Mouse (Mus musculus): ENCODE measurements at regions not wholly inside any gene's neighbourhood (a gene's known extent, or its start where the extent isn't known, plus 50 kb on each side); places are given as distances from the start of the nearest gene placed in this dataset.

GRCm38 (mm10) chr1:41981545-41981944 is 714.0 kb upstream of the Pou3f3 start:
- intact Hi-C loops (cut with DNase I): no loop called here
- DNase-seq: no peak

GRCm38 (mm10) chr1:42006235-42006634 is 689.3 kb upstream of the Pou3f3 start:
- no peak for DNase-seq
- intact Hi-C loops (cut with DNase I): no loop called here

- intact Hi-C loops (cut with DNase I): no loop called here
- DNase-seq: no peak
Observed at GRCm38 (mm10) chr1:42008046-42008445, 687.5 kb upstream of the Pou3f3 start.

GRCm38 (mm10) chr1:42012911-42013310 is 682.7 kb upstream of the Pou3f3 start:
- DNase-seq: no peak
- intact Hi-C loops (cut with DNase I): no loop called here

GRCm38 (mm10) chr1:42018966-42019365 is 676.6 kb upstream of the Pou3f3 start:
- DNase-seq: no peak
- intact Hi-C loops (cut with DNase I): no loop called here

GRCm38 (mm10) chr1:42025781-42026180 is 669.8 kb upstream of the Pou3f3 start:
- intact Hi-C loops (cut with DNase I): no loop called here
- no peak for DNase-seq

GRCm38 (mm10) chr1:42026423-42026822 is 669.1 kb upstream of the Pou3f3 start:
- intact Hi-C loops (cut with DNase I): no loop called here
- no peak for DNase-seq

- intact Hi-C loops (cut with DNase I): no loop called here
Observed at GRCm38 (mm10) chr1:42033786-42034185, 661.8 kb upstream of the Pou3f3 start.

GRCm38 (mm10) chr1:42035371-42035770 is 660.2 kb upstream of the Pou3f3 start:
- DNase-seq: no peak

More at GRCm38 (mm10) chr1:42033786-42034185, 661.8 kb upstream of the Pou3f3 start:
- no peak for DNase-seq

GRCm38 (mm10) chr1:42041544-42041943 is 654.0 kb upstream of the Pou3f3 start:
- no peak for DNase-seq
- intact Hi-C loops (cut with DNase I): no loop called here

More at GRCm38 (mm10) chr1:42035371-42035770, 660.2 kb upstream of the Pou3f3 start:
- intact Hi-C loops (cut with DNase I): no loop called here

GRCm38 (mm10) chr1:42058494-42058893 is 637.1 kb upstream of the Pou3f3 start:
- intact Hi-C loops (cut with DNase I): no loop called here
- no peak for DNase-seq

- DNase-seq: no peak
- intact Hi-C loops (cut with DNase I): no loop called here
Observed at GRCm38 (mm10) chr1:42070064-42070463, 625.5 kb upstream of the Pou3f3 start.

- no peak for DNase-seq
Observed at GRCm38 (mm10) chr1:42096026-42096425, 599.5 kb upstream of the Pou3f3 start.

GRCm38 (mm10) chr1:42098580-42098979 is 597.0 kb upstream of the Pou3f3 start:
- intact Hi-C loops (cut with DNase I): no loop called here

More at GRCm38 (mm10) chr1:42096026-42096425, 599.5 kb upstream of the Pou3f3 start:
- intact Hi-C loops (cut with DNase I): no loop called here

GRCm38 (mm10) chr1:42107521-42107920 is 588.0 kb upstream of the Pou3f3 start:
- intact Hi-C loops (cut with DNase I): no loop called here
- no peak for DNase-seq

More at GRCm38 (mm10) chr1:42098580-42098979, 597.0 kb upstream of the Pou3f3 start:
- no peak for DNase-seq

- DNase-seq: no peak
- intact Hi-C loops (cut with DNase I): no loop called here
Observed at GRCm38 (mm10) chr1:42107925-42108324, 587.6 kb upstream of the Pou3f3 start.

- intact Hi-C loops (cut with DNase I): no loop called here
- no peak for DNase-seq
Observed at GRCm38 (mm10) chr1:42152175-42152790, 543.3 kb upstream of the Pou3f3 start.

GRCm38 (mm10) chr1:42152916-42153315 is 542.7 kb upstream of the Pou3f3 start:
- intact Hi-C loops (cut with DNase I): no loop called here
- DNase-seq: no peak

- DNase-seq: no peak
- intact Hi-C loops (cut with DNase I): no loop called here
Observed at GRCm38 (mm10) chr1:42167790-42168572, 527.6 kb upstream of the Pou3f3 start.

GRCm38 (mm10) chr1:42169505-42169904 is 526.1 kb upstream of the Pou3f3 start:
- intact Hi-C loops (cut with DNase I): no loop called here

GRCm38 (mm10) chr1:42186295-42186694 is 509.3 kb upstream of the Pou3f3 start:
- intact Hi-C loops (cut with DNase I): no loop called here

More at GRCm38 (mm10) chr1:42169505-42169904, 526.1 kb upstream of the Pou3f3 start:
- DNase-seq: no peak

GRCm38 (mm10) chr1:42228098-42228497 is 467.5 kb upstream of the Pou3f3 start:
- intact Hi-C loops (cut with DNase I): no loop called here

More at GRCm38 (mm10) chr1:42186295-42186694, 509.3 kb upstream of the Pou3f3 start:
- DNase-seq: no peak

More at GRCm38 (mm10) chr1:42228098-42228497, 467.5 kb upstream of the Pou3f3 start:
- no peak for DNase-seq
